Mouse (Mus musculus): ENCODE data around the gene Gm10720. TPM values are rescaled to one million over a fixed set of nuclear protein-coding genes. Genes with fewer than 3 reads are reported as not detected.

The Gm10720 gene
- polyA plus RNA-seq (2012; rRNA removed), result not detected in 2 replicates

GRCm38 (mm10) chr9:3015354-3015753 is at the start of gene Gm10720:
TSS of gene Gm10720 (plus strand) at chr9:3015654.

GRCm38 (mm10) chr9:3000445-3000972 is 14.9 kb upstream of the Gm10720 start, which contains the start of gene Gm10722:
TSS of gene Gm10722 (plus strand) at chr9:3000922.

GRCm38 (mm10) chr9:3002794-3003396 is 12.6 kb upstream of the Gm10720 start, which contains the start of gene Gm11168:
TSS of gene Gm11168 (plus strand) at chr9:3003346.

GRCm38 (mm10) chr9:3012733-3013279 is 2.6 kb upstream of the Gm10720 start, which contains the start of gene Gm10721:
TSS of gene Gm10721 (plus strand) at chr9:3013140.

GRCm38 (mm10) chr9:3017108-3017507 is 1.7 kb downstream of the Gm10720 start, which contains the start of gene Gm10719:
TSS of gene Gm10719 (plus strand) at chr9:3017408.

GRCm38 (mm10) chr9:3023312-3023984 is 8.0 kb downstream of the Gm10720 start, which contains the start of gene Gm10718:
TSS of gene Gm10718 (plus strand) at chr9:3023547.

GRCm38 (mm10) chr9:3024912-3025467 is 9.5 kb downstream of the Gm10720 start, which contains the start of gene Gm10717:
TSS of gene Gm10717 (plus strand) at chr9:3025417.

GRCm38 (mm10) chr9:3034299-3034698 is 18.8 kb downstream of the Gm10720 start, which contains the start of gene Gm17535:
TSS of gene Gm17535 (plus strand) at chr9:3034599.

GRCm38 (mm10) chr9:3036577-3036976 is 21.1 kb downstream of the Gm10720 start, which contains the start of gene Gm10715:
TSS of gene Gm10715 (plus strand) at chr9:3036877.

Other genes with a start within 250 kb of the Gm10720 start
- gene Gm10722, start 14.7 kb upstream of the Gm10720 start, polyA plus RNA-seq (2012; rRNA removed), result not detected in 2 replicates
- not detected in 2 replicates for gene Gm11168, start 12.3 kb upstream of the Gm10720 start, polyA plus RNA-seq (2012; rRNA removed)
- not detected in 2 replicates for gene Gm10721, start 2.5 kb upstream of the Gm10720 start, polyA plus RNA-seq (2012; rRNA removed)
- not detected in 2 replicates for gene Gm10719, start 1.8 kb downstream of the Gm10720 start, polyA plus RNA-seq (2012; rRNA removed)
- not detected in 2 replicates for gene Gm10718, start 7.9 kb downstream of the Gm10720 start, polyA plus RNA-seq (2012; rRNA removed)
- not detected in 2 replicates for gene Gm10717, start 9.8 kb downstream of the Gm10720 start, polyA plus RNA-seq (2012; rRNA removed)
- not detected in 2 replicates for gene Gm17535, start 18.9 kb downstream of the Gm10720 start, polyA plus RNA-seq (2012; rRNA removed)
- gene Gm10715, start 21.2 kb downstream of the Gm10720 start, polyA plus RNA-seq (2012; rRNA removed), result not detected in 2 replicates

Data from liver, embryonic 18 days (tissue).